Mouse (Mus musculus): ENCODE measurements around the gene Dapk1.
A peak's percentile ranks its signal among the peaks of the same experiment; 100 is the strongest.

Gene Dapk1

DNA sequence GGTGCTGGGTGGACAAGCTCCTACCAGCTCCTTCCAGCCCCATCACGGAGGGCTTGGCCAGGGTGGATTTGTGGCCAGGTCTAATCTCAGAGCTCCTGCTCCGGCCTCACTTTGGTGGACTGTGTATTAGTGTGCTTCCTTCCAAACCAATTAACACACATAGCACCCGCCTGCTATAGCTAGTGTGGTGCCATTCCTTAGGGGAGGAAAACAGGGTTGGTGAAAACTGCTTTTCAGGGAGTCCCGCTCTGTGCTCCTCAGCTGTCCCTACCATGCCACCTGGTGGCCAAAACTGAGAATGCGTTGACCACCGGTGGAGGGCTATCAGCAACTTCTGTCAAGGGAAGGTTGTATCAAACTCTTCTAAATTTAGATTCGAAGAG is 142.3 kb downstream of the Dapk1 start:
- peak; percentile 85 for DNase-seq

DNA sequence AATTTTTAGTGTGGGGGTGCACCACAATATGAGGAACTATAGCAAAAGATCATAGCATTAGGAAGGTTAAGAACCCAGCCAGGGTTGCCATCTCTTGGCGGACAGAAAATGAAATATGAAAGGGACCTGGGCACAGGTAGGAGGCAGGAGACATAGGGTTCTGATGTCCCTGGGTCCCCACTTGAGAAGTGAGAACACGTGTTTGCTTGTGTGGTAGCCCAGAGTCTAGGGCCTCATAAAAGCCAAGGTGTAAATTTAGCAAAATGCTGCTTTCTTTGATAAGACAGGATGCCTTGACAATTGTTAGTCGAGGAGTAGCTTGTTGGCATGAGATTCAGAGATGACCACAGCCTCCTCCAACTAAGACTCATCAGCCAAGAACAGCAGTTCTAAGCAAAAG is 143.0 kb downstream of the Dapk1 start:
- DNase-seq, result no peak

DNA sequence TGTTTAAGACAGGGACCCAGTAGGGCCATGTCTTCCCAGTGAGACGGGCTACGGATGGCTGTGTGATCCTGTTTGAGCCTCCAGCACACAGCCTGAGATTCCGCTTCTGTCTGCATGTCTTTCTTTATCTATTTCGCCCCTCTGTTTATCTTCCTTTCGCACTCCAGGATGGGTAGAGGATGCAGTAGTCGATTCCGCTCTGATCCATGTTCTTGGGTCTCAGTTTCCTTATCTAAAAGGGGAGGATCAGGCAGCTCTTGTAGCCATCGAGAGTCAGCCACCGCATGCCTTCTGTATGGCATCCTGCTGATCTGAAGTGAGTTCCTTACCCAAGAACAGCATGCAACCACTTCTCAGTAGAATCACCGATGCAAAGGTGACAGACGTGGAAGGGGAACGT is 143.6 kb downstream of the Dapk1 start:
- no peak for DNase-seq

DNA sequence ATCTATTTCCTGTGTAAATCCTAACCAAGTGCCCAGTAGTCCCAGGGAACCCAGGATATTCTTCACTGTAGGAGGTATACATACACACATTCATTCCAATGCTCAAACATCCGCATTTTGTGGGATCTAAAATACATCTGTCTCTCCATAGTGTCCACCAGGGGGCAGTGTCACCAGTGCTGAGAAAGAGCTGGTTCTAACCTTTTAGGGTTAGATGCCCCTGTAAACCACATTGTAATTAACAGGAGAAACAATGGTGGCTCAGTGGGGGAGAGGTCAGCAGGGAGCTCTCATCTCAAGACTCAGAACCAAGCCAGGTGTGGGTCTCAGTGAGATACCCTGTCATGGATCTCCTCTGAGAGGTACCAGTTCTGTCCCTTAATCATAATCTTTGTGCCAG is 144.5 kb downstream of the Dapk1 start:
- no peak for DNase-seq

DNA sequence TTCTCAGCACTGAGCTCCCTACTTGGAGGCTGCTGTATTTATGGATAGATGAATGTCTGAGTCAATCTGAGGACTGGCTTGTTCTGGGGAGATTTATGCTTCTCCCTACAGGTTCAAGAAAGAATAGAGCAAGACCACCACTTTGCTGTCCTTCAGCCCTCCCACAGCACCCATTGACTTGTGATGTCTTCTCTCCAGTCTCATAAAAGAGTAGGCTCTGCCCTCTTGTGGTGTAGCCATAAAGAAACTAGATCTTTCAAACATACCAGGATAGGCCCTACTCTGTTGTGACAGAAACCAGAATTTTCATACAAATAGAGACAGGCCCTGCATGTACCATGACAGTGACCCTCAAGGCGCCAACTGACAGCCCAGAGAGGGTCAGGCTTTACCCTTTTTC is 145.5 kb downstream of the Dapk1 start:
- no peak for DNase-seq

DNA sequence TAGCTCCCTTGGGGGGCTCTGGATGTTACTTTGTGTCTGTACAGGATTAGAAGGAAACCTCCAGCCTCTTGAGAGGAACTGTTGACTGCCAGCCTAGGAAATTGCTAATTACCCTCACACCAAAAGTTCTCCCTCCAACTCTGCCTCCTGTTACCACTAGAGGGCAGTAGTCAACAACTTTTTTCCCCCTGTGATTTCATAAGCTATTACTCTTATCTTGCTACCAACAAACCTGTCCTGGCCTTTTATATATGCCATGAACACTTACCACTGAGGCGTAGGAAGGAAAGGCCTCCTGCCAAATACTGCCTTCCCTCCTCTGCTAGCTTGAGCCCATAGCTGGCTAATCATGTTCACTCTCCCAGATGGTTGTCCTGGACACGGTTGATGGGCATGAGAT is 146.8 kb downstream of the Dapk1 start:
- DNase-seq, result no peak

DNA sequence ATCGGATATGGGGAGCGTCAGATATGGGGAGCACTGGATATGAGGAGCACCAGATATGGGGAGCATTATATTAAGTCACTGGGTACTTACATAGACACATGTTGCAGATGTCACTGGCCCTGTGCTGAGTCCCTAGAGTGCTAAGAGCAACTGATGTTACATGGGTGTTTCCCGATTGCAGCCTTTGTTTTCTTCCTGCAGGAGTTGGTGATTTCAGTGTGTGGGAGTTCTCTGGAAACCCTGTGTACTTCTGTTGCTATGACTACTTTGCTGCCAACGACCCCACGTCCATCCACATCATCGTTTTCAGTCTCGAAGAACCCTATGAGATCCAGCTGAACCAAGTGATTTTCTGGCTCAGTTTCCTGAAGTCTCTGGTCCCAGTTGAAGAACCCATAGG is 149.2 kb downstream of the Dapk1 start:
- no peak for DNase-seq

DNA sequence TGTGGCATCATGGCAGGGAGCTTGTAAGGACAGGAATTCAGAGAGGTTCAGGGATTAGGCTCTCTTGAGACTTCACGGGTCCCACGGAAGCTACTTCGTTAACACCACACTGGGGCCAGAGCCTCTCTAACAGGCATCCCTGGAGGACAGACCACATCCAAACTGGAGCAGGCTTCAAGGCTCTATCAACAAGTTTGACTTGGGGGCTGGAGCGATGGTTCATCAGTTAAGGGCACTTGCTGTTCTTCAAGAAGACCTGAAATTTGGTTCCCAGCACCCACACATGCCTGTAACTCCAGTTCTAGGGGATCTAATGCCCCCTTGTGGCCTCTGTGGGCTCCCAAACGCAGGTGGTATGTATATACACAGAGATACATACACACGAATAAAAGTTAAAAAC is 151.5 kb downstream of the Dapk1 start:
- no peak for DNase-seq

DNA sequence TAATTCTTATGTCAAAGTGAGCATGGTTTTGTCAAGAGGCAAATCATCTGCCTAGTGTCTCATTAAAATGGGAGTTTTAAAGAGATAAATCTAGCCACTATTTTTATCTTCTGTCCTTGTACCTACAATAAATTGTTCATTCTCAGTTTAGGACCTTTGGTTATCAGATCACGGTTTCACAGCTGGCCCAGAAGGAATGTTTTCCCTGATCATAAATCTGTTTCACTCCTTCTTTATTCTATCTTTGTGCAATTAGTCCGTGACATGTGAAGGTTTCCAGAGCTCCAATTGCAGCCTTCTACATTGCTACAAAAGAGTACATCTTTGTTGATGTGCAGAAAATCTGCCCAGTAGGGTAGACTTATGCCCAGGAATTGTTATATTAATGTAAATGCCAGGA is 153.5 kb downstream of the Dapk1 start:
- no peak for DNase-seq

DNA sequence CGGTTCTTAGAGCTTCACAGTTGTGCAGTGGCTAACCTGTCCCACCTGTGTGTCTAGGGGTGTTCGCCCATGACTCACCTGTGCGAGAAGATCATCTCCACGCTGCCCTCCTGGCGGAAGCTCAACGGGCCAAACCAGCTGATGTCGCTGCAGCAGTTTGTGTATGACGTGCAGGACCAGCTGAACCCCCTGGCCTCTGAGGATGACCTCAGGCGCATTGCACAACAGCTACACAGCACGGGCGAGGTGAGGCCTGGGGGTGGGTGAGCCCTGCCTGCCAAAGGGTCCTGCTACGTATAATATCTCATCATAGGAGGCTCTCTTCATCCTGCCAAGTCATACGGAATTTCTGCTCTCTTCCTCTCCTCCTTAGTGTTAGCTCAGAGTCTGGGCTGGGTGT is 155.5 kb downstream of the Dapk1 start:
- DNase-seq, result no peak

DNA sequence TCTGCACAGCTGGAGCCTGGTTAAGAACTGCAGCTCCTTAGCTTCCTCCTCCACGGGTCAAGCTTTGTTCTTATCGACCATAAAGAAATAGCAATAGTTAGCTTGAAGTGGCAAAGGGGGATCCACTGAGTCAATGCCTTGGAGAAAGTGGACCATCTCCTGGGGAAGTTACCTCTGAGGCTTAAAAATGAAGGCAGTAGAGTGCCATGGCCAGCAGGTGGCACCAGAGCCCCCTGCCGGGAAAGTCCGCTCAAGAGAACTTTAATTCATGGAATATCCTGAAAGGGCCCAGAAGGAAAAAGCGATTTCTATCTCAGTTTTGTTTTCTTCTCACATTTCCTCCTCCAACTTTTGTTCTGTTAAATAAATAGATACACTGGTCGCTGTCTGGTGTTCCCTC is 157.4 kb downstream of the Dapk1 start:
- DNase-seq, result no peak

DNA sequence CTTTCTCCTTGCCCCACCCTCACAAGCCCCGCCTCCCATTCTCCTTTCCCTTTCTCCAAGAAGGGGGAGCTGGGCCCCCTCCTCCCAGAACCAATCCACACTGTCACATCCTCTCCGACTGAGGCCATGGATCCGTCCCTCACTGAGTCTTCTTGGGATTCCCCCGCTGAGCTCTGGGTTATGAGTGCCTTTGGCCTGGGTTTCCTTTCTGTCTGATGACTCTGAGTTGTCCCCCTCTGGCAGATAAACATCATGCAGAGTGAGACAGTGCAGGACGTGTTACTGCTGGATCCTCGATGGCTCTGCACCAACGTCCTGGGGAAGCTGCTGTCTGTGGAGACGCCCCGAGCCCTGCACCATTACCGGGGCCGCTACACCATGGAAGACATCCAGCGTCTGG is 158.6 kb downstream of the Dapk1 start:
- DNase-seq, result no peak

DNA sequence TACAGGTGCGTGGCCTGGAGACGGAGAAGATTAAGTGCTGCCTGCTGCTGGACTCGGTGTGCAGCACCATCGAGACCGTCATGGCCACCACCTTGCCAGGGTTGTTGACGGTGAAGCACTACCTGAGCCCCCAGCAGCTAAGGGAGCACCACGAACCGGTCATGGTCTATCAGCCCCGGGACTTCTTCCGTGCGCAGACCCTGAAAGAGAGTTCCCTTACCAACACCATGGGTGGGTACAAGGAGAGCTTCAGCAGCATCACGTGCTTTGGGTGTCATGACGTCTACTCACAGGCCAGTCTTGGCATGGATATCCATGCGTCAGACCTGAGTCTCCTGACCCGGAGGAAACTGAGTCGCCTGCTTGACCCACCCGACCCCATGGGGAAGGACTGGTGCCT is 159.4 kb downstream of the Dapk1 start:
- DNase-seq, result no peak

DNA sequence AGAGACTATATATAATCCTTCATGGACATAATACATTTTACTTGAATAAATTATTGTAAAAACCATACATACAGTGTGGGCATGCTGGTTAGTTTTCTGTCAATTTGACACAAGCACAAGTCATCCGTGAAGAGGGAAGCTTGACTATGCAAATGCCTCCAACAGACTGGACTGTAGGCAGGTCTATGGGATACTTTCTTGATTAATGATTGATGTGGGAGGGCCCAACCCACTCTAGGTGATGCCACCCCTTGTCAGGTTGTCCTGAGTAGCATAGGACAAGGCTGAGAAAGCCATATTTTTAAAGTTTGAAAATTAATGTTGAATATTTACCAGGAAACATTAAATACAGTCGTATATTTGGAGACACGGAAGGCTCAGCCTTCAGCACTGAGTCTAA is 178.8 kb downstream of the Dapk1 start:
- DNase-seq, result no peak

DNA sequence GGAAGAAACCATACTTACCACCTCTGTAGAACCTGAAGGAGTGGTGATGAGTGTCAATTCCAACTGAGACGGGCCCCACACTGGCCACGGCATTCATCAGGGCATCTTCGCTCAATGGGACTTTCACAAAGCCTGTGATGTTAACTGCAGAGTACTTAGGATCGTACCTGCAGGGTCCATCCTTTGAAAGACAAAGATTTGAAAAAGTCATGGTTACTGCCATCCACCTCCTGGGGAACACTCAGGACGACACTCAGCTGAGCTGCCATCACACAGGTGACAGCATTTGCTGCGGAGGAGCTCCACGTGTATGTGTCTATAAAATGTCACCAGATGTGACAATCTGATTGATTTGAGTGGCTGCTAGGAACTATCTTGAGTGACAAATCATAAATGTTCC is 181.6 kb downstream of the Dapk1 start:
- no peak for DNase-seq

DNA sequence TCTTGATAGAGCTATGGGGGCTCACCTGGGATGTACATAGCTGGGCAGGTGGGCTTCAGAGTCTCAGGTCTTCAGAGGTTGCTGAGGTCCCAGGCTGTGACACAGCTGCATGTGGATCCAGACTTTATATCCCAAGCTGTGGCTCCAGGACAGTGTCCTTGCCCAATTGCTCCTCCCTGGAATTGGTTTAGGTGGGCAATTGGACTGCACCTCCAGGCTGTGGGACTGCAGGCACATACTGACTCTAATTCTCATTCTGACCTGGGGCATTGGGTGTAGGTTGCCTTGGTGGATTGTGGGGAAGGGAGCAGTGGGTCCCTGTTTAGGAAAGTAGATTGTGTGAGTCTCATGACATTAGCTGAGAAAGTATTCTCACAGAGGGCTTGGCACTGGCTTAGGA is 184.5 kb downstream of the Dapk1 start, which contains the start of gene BC051665:
BC051665 (minus strand) TSS at position 101 of the 400 bp plus-strand sequence.
- no peak for DNase-seq

DNA sequence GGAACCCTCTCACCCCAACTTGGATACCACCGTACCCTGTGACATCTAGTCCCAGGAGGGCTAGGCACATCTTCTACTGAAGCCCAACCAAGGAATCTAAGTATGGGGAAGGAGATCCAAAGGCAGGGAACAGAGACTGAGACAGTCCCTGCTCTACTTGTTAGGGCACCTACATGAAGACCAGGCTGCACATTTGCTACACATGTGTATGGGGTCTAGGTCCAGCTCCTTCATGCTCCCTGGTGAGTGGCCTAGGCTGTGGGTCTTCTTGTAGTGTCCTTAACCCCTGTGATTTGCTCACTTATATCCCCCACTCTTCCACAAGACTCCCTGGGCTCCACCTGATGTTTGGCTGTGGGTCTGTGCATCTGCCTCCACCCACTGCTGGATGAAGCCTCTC is 187.7 kb downstream of the Dapk1 start:
- DNase-seq, result no peak

DNA sequence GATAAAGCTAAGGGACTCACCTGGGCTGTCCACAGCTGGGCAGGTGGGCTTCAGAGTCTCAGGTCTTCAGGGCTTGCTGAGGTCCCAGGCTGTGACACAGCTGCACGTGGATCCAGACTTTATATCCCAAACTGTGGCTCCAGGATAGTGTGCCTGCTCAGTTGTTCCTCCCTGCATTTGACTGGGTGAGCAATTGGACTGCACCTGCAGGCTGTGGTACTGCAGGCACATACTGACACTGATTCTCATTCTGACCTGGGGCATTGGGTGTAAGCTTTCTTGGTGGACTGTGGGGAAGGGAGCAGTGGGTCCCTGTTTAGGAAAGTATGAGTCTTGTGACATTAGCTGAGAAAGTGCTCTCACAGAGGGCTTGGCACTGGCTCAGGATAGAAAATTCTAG is 201.0 kb downstream of the Dapk1 start, which contains the start of gene Ctsll3:
Ctsll3 (minus strand) TSS at position 101 of the 400 bp plus-strand sequence.
- DNase-seq, result no peak

DNA sequence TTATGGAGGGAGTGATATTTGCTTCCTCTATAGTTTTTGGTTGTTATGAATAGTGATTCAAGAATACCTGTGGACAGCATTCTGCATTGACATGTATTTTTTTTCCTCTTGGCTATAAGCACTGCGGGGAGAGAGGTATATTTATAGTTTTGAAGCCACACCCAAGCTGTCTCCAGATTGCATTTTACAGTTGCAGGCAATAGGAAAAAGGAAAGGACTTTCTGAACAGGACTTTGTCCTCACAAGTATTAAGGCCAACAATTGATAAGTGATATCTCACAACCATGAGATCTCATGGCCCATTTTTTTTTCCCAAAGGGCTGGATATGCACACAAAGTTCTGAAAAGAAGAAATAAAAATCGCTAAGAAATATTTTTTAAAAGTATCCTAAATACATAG is 207.9 kb downstream of the Dapk1 start:
- no peak for DNase-seq

DNA sequence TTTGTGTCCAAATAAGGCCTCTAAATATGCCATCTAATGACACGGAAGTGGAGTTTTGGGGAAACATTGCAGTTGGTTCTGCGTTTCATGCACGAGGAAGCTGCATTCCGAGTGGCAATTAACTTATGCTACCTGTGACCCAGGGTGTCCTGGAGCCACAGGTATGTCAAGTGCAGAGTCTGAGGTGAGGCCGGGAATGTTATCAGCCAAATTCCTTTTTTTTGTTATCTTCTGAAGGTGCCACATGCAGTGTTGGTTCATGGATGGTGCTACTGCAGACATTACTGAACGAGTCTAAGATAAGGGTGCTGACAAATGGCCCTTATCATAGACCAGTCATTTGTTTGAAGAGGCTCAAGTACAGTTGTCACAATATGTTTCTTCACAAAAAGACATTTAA is 211.0 kb downstream of the Dapk1 start:
- no peak for DNase-seq
